Mouse (Mus musculus): Measurements from ENCODE around the gene Pdk1. TPM values are rescaled to one million over a fixed set of nuclear protein-coding genes. Genes with fewer than 3 reads are reported as not detected.

Pdk1 gene
- total RNA-seq, 2 experiments from 2014 or later, result 20.5 to 77.7 TPM

DNA sequence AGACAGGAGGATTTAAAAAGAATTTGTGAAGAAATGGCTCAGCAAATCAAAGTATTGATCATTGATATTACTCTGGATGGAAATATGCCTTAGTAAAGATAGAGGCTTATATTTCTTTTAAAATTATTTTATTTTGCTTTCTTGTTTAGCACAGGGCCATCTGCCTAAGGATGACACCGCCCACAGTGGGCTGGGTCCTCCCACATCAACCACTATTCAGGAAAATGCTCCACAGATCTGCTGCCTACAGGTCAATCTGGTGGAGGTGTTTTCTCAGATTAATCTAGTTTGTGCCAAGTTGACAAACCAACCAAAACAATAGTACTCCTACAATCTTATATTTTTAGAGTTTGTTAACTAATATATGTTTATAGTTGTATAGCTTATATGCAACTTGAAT is 63.7 kb downstream of the Pdk1 start:
- no peak for ATAC-seq (replicated peaks; ENCODE audit: poor library complexity, severe bottlenecking)

DNA sequence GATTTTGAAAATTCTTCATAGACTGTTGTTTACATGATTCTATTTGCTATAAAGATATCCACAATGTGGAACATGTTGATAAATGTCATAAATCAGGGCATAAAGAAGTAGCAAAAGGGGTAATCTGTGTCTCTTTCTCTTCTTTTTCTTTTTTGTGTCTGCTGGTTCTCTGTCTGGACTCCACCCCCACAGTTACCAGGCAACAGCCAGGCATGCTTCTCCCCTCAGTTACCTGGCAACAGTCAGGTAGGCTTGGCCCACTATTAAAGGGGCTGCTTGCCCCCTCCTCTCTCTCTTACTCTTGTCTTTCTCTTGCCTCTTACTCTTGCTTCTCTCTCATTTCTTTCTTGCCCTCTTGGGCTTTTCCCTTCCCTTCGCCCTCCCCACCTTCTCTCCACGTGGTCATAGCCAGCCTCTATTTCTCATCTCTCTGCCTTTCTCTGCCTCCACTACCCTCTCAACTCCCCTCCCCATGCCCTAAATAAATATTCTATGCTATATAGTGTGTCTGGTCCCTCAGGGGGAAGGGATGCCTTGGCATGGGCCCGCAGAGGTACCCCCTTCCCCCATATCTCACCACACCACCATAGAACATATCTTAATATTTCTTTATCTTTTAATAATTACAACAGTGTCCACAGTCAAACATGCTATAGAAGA is 64.8 kb downstream of the Pdk1 start:
- no peak for ATAC-seq (replicated peaks; ENCODE audit: poor library complexity, severe bottlenecking)

DNA sequence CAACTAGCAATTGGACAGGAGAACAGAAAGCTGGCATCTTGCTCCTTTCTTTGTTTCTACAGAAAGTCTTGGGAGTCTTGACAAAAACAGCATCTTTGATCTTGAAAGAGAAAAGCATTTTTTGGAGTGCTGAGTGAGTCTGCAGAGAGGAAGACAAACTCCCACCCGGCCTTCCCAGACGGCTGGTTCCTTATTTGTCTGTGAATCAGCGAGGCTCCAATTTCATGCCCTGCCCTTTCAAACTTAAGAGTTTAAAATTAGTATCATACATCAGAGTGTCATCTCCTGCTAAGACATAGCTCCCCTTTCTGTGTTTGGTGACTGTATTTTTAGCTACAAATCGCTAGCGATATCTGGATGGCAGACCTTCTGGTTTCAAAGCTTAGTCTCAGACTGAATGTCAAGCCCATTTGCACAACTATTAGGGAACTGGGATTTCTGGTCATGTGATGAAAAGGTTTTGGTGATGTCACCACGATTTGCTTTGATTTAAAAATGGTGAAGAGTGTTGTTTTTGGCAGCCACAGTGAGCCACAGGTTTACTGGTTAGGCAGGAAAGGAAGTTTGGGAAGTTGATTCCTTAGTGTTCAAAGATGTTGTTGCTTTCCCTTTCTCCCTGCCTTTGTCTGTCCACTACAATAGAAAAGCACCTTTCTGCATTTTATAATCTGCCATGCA is 65.8 kb downstream of the Pdk1 start:
- ATAC-seq (replicated peaks; ENCODE audit: poor library complexity, severe bottlenecking), result no peak

DNA sequence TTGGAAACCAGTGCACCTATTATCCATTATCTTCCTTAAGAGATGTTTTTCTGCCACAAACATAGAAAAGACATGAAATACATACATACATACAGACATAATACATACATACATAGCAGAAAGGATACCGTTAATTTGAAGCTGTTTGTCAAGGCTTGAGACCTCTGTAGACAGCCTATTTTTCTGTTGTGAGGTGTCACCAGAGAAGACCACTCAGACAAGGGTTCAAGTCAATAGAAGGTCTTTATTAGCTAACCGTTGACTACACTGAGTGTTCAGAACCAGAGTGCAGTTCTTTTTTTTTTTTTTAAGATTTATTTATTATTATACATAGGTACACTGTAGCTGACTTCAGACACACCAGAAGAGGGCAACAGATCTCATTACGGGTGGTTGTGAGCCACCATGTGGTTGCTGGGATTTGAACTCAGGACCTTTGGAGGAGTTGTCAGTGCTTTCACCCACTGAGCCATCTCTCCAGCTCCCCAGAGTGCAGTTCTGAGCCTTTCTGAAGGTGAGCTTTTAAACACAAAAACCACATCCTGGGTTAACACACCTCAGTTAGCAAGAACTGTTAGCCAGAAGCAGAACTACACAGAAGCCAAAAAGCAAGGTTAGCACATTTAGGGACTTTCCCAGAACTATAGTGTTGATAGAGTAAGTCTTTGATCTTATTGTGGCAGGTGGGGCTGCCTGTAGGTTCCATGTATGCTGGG is 68.1 kb downstream of the Pdk1 start:
- ATAC-seq (replicated peaks; ENCODE audit: poor library complexity, severe bottlenecking), result no peak

DNA sequence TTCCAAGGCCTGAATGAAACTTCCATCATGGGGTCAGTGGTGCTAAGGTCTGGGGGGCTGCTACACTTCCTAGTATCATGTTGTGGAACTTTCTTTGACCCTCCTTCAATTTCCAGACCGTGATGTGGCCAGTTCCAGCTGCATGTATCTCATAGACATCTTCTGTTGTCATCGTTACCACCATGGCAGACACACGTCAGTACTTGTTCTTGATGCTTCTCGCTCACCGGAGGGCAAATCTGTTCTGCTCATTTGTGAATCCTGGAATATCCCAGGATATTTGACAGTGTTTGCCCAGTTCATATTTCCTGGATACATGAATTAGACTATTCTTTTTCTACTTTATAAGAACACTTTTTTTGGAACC is 68.7 kb downstream of the Pdk1 start:
- ATAC-seq (replicated peaks; ENCODE audit: poor library complexity, severe bottlenecking), result no peak

DNA sequence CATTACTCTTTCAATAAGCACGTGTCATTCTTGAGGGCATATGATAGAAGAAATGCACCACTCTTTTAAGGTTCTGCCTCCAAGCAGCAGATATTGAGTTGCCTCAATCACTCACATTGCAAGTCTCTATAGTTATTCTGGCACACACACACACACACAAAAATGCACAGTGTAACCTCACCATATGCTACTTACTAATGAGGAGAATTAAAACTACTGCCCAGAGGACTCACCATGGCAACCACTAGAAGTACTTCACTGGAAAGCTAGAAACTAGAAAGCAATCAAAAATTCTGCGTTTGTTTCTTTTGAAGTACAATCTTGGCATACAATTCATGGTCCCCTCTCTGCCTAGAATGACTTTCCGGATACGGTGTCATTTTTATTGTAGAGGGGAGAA is 78.2 kb downstream of the Pdk1 start:
- no peak for ATAC-seq (replicated peaks; ENCODE audit: poor library complexity, severe bottlenecking)

Other genes with a start within 250 kb of the Pdk1 start
- gene Itga6, start 127.6 kb upstream of the Pdk1 start, total RNA-seq (2014; fragmentation: Nextera tagmentation), result 32.9 and 48.6 TPM in 2 replicates
- gene Itga6, start 127.6 kb upstream of the Pdk1 start, total RNA-seq (2017), result 46.9 and 59.7 TPM in 2 replicates
- 5.3 TPM in 1 of 2 replicates, not detected in the other for gene Rapgef4, start 108.0 kb downstream of the Pdk1 start, total RNA-seq (2014; fragmentation: Nextera tagmentation)
- gene Rapgef4, start 108.0 kb downstream of the Pdk1 start, total RNA-seq (2017), result 1.2 and 2.6 TPM in 2 replicates